Mouse (Mus musculus): ENCODE measurements around the gene Dot1l. TPM values are rescaled to one million over a fixed set of nuclear protein-coding genes. Genes with fewer than 3 reads are reported as not detected.

Gene Dot1l
- polyA plus RNA-seq, 1 experiment from 2014 or later = 17.7 TPM

DNA sequence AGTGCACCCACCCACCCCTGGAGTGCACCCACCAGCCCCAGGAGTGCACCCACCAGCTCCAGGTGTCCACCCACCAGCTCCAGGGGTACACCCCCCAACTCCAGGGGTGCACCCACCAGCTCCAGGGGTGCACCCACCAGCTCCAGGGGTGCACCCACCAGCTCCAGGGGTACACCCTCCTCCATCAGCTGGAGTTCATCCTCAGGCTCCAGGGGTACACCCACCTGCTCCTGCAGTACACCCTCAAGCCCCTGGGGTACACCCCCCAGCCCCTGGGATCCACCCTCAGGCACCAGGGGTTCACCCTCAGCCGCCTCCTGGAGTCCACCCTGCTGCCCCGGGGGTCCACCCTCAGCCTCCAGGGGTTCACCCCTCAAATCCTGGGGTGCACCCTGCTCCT, 49.3 kb downstream of the Dot1l start:
- WGBS = 85% methylated on average over 2 of the region's 2 CpGs
- Histone ChIP-seq H3K4me1 (ENCODE audit: control insufficient read depth, insufficient read depth, low read length) (peaks cover 36% of the 10 kb centered on the region), H3K9ac (ENCODE audit: low read depth, low read length) (no peak overlapping the region), H3K27ac (ENCODE audit: low read length) (no peak overlapping the region), H3K9me3 (replicated peaks; ENCODE audit: control insufficient read depth, low read length, poor library complexity, severe bottlenecking) (no peaks in the 10 kb centered on the region), H3K4me2 (ENCODE audit: low read length) (no peak overlapping the region), H3K36me3 (ENCODE audit: control insufficient read depth, insufficient read depth, low read length) (peaks cover 25% of the 10 kb centered on the region), H3K27me3 (ENCODE audit: control insufficient read depth, insufficient read depth, low read depth, low read length) (peaks cover 8% of the 10 kb centered on the region), H3K4me3 (ENCODE audit: low read depth, low read length) (no peak overlapping the region)
- no peak for ATAC-seq

DNA sequence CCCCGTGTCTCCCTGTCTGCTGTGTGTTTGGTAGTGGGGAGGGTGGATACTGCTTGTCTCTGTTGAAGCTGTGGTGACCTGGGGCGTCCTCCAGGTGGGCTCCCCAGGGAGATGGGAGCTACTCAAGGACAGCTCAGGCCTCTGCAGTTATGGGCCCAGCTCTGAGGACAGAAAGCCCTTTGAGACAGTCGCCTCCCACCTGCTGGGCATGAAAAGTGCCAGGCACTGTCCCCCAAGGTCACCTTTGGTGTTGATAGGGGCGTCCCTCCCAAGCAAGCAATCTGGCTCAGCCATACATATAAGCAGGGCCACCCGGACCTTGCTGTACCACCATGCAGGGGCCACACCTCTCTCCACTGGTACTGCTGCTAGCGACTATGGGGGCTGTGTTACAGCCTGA, 49.9 kb downstream of the Dot1l start, which contains the start of gene Amh:
TSS of gene Amh (plus strand) at position 328 of the 400 bp plus-strand sequence.
- Histone ChIP-seq H3K27me3 (ENCODE audit: control insufficient read depth, insufficient read depth, low read depth, low read length) (peaks cover 14% of the 10 kb centered on the region), H3K9ac (ENCODE audit: low read depth, low read length) (no peak within 1 kb of the TSS), H3K27ac (ENCODE audit: low read length) (no peak within 1 kb of the TSS), H3K4me1 (ENCODE audit: control insufficient read depth, insufficient read depth, low read length) (peaks cover 31% of the 10 kb centered on the region), H3K4me3 (ENCODE audit: low read depth, low read length) (no peak within 1 kb of the TSS), H3K36me3 (ENCODE audit: control insufficient read depth, insufficient read depth, low read length) (peaks cover 25% of the 10 kb centered on the region), H3K9me3 (replicated peaks; ENCODE audit: control insufficient read depth, low read length, poor library complexity, severe bottlenecking) (no peaks in the 10 kb centered on the region), H3K4me2 (ENCODE audit: low read length) (no peak within 1 kb of the TSS)
- ATAC-seq = no peak
- 62% methylated on average over 6 of the region's 6 CpGs for WGBS

DNA sequence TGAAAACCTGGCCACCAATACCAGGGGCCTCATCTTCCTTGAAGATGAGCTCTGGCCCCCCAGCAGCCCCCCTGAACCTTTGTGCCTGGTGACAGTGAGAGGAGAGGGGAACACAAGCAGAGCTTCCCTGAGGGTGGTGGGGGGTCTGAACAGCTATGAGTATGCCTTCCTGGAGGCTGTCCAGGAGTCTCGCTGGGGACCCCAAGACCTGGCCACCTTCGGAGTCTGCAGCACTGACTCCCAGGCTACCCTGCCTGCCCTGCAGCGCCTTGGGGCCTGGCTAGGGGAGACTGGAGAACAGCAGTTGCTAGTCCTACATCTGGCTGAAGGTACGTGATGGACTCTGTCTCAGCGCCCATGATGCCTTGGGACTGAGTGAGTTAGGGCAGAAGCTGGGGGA, 50.3 kb downstream of the Dot1l start:
- no peak for ATAC-seq
- Histone ChIP-seq H3K9ac (ENCODE audit: low read depth, low read length) (no peak overlapping the region), H3K27ac (ENCODE audit: low read length) (no peak overlapping the region), H3K4me3 (ENCODE audit: low read depth, low read length) (no peak overlapping the region), H3K9me3 (replicated peaks; ENCODE audit: control insufficient read depth, low read length, poor library complexity, severe bottlenecking) (no peaks in the 10 kb centered on the region), H3K27me3 (ENCODE audit: control insufficient read depth, insufficient read depth, low read depth, low read length) (peaks cover 17% of the 10 kb centered on the region), H3K4me1 (ENCODE audit: control insufficient read depth, insufficient read depth, low read length) (peaks cover 27% of the 10 kb centered on the region), H3K4me2 (ENCODE audit: low read length) (no peak overlapping the region), H3K36me3 (ENCODE audit: control insufficient read depth, insufficient read depth, low read length) (peaks cover 25% of the 10 kb centered on the region)
- WGBS = 71% methylated on average over 5 of the region's 5 CpGs

DNA sequence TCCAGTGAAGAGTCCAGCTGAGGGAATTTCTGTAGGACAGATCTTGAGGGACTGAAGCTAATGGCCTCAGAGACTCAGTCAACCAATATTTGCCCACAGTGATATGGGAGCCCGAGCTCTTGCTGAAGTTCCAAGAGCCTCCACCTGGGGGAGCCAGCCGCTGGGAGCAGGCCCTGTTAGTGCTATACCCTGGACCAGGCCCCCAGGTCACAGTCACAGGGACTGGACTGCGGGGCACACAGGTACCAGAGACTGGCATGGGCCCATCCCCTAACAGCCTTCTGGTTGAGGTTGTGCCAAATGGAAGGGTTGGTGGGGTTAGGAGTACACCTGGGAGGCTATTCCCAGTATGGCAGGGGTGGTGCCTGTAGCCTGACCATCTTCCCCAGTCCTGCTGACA, 50.9 kb downstream of the Dot1l start:
- no peak overlapping the region for H3K4me3 ChIP-seq (ENCODE audit: low read depth, low read length)
- H3K9ac ChIP-seq (ENCODE audit: low read depth, low read length) = peak overlapping the region; percentile 85; the same call in 1 of the 2 replicates
- no peaks in the 10 kb centered on the region for H3K9me3 ChIP-seq (replicated peaks; ENCODE audit: control insufficient read depth, low read length, poor library complexity, severe bottlenecking)
- no peak overlapping the region for H3K4me2 ChIP-seq (ENCODE audit: low read length)
- H3K36me3 ChIP-seq (ENCODE audit: control insufficient read depth, insufficient read depth, low read length) = peaks cover 25% of the 10 kb centered on the region
- H3K27me3 ChIP-seq (ENCODE audit: control insufficient read depth, insufficient read depth, low read depth, low read length) = peaks cover 17% of the 10 kb centered on the region
- 5% methylated on average over 3 of the region's 3 CpGs for WGBS
- ATAC-seq = peak; percentile 32
- H3K4me1 ChIP-seq (ENCODE audit: control insufficient read depth, insufficient read depth, low read length) = peaks cover 27% of the 10 kb centered on the region
- no peak overlapping the region for H3K27ac ChIP-seq (ENCODE audit: low read length)

DNA sequence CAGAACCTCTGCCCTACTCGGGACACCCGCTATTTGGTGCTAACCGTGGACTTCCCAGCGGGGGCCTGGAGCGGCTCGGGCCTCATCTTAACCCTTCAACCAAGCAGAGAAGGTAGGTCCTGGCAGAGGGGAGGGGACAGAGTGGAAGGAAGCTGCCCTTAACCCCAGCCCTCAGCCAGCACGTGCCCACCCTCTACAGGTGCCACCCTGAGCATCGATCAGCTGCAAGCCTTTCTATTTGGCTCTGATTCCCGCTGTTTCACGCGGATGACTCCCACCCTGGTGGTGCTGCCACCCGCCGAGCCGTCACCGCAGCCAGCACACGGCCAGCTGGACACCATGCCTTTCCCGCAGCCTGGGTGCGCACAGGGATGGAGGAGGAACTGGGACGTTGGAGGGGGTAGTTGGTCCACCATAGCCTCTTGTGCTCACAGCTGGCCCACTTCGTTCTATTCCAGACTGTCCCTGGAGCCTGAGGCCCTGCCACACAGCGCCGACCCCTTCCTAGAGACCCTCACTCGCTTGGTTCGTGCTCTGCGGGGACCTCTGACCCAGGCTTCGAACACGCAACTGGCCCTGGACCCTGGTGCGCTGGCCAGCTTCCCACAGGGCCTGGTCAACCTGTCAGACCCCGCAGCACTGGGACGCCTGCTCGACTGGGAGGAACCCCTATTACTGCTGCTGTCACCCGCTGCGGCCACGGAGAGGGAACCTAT, 51.5 kb downstream of the Dot1l start:
- H3K9ac ChIP-seq (ENCODE audit: low read depth, low read length) = peak overlapping the region; percentile 85
- H3K4me2 ChIP-seq (ENCODE audit: low read length) = peak overlapping the region; percentile 97
- H3K9me3 ChIP-seq (replicated peaks; ENCODE audit: control insufficient read depth, low read length, poor library complexity, severe bottlenecking) = no peaks in the 10 kb centered on the region
- ATAC-seq = peak; percentile 34
- H3K4me3 ChIP-seq (ENCODE audit: low read depth, low read length) = peak overlapping the region; percentile 52
- H3K27ac ChIP-seq (ENCODE audit: low read length) = peak overlapping the region; percentile 85
- peaks cover 17% of the 10 kb centered on the region for H3K27me3 ChIP-seq (ENCODE audit: control insufficient read depth, insufficient read depth, low read depth, low read length)
- H3K4me1 ChIP-seq (ENCODE audit: control insufficient read depth, insufficient read depth, low read length) = peaks cover 27% of the 10 kb centered on the region
- peaks cover 25% of the 10 kb centered on the region for H3K36me3 ChIP-seq (ENCODE audit: control insufficient read depth, insufficient read depth, low read length)
- WGBS = 38% methylated on average over 34 of the region's 34 CpGs

DNA sequence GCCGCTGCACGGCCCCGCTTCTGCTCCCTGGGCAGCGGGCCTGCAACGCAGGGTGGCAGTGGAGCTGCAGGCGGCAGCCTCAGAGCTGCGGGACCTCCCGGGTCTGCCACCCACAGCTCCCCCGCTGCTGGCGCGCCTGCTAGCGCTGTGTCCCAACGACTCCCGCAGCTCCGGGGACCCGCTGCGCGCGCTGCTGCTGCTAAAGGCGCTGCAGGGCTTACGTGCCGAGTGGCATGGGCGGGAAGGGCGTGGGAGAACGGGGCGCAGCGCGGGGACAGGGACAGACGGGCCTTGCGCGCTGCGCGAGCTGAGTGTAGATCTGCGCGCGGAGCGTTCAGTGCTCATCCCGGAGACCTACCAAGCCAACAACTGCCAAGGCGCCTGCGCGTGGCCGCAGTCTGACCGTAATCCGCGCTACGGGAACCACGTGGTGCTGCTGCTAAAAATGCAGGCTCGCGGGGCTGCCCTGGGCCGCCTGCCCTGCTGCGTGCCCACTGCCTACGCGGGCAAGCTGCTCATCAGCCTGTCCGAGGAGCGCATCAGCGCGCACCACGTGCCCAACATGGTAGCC, 52.1 kb downstream of the Dot1l start:
- ATAC-seq = peak; percentile 87
- H3K9me3 ChIP-seq (replicated peaks; ENCODE audit: control insufficient read depth, low read length, poor library complexity, severe bottlenecking) = no peaks in the 10 kb centered on the region
- H3K27me3 ChIP-seq (ENCODE audit: control insufficient read depth, insufficient read depth, low read depth, low read length) = peaks cover 17% of the 10 kb centered on the region
- peak overlapping the region; percentile 85 for H3K9ac ChIP-seq (ENCODE audit: low read depth, low read length)
- WGBS = under 1% methylated on average over 58 of the region's 58 CpGs
- peak overlapping the region; percentile 97 for H3K4me2 ChIP-seq (ENCODE audit: low read length)
- peaks cover 25% of the 10 kb centered on the region for H3K36me3 ChIP-seq (ENCODE audit: control insufficient read depth, insufficient read depth, low read length)
- peak overlapping the region; percentile 85 for H3K27ac ChIP-seq (ENCODE audit: low read length)
- H3K4me1 ChIP-seq (ENCODE audit: control insufficient read depth, insufficient read depth, low read length) = peaks cover 27% of the 10 kb centered on the region
- peak overlapping the region; percentile 52 for H3K4me3 ChIP-seq (ENCODE audit: low read depth, low read length)

DNA sequence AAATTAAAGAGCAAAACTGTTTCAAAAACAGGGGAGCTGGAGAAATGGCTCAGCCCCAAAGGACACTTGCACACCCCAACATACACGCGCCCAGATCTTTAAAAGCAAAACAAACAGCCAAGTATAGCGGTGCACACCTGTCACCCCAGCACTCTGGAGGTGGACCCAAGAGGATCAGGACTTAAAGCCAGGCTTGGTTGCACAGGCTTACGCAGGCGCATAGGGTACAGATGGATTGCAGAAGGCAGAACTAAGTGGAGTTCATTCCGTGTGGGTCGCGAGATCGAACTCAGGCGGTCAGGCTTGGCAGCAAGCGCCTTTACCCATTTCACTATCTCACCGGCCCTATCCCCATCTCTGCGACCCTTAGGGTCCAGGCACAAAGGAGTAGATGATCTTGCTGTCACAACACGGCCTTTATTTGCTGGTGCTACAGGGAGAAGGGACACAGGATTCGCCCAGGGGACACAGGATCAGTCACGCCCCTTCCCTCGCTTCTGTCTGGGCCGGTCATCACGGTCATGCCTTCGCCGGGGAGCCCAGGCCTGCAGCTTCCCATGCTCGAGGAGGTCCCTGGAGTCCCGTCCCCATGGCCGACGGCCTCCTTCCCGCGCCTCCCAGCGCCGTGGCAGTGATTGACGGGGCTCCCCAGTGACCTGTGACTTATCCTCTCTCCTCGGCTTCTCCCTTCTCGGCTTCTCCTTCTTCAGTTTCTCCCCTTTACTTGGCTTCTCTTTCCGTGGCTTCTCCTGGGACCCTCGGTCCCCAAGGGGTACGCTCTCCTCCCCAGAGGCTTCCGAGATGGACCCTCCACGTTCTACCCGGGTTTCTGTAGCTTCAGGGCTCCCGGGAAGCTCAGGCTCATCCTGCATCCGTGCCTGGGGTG, 53.3 kb downstream of the Dot1l start:
- peak overlapping the region; percentile 85 for H3K9ac ChIP-seq (ENCODE audit: low read depth, low read length)
- no peak for ATAC-seq
- no peak overlapping the region for H3K27ac ChIP-seq (ENCODE audit: low read length)
- H3K4me1 ChIP-seq (ENCODE audit: control insufficient read depth, insufficient read depth, low read length) = peaks cover 27% of the 10 kb centered on the region
- H3K9me3 ChIP-seq (replicated peaks; ENCODE audit: control insufficient read depth, low read length, poor library complexity, severe bottlenecking) = no peaks in the 10 kb centered on the region
- peak overlapping the region; percentile 97 for H3K4me2 ChIP-seq (ENCODE audit: low read length)
- WGBS = 14% methylated on average over 40 of the region's 40 CpGs
- H3K36me3 ChIP-seq (ENCODE audit: control insufficient read depth, insufficient read depth, low read length) = peaks cover 13% of the 10 kb centered on the region; the same call in 1 of the 2 replicates
- H3K27me3 ChIP-seq (ENCODE audit: control insufficient read depth, insufficient read depth, low read depth, low read length) = peaks cover 18% of the 10 kb centered on the region
- peak overlapping the region; percentile 9; the same call in 1 of the 2 replicates for H3K4me3 ChIP-seq (ENCODE audit: low read depth, low read length)

DNA sequence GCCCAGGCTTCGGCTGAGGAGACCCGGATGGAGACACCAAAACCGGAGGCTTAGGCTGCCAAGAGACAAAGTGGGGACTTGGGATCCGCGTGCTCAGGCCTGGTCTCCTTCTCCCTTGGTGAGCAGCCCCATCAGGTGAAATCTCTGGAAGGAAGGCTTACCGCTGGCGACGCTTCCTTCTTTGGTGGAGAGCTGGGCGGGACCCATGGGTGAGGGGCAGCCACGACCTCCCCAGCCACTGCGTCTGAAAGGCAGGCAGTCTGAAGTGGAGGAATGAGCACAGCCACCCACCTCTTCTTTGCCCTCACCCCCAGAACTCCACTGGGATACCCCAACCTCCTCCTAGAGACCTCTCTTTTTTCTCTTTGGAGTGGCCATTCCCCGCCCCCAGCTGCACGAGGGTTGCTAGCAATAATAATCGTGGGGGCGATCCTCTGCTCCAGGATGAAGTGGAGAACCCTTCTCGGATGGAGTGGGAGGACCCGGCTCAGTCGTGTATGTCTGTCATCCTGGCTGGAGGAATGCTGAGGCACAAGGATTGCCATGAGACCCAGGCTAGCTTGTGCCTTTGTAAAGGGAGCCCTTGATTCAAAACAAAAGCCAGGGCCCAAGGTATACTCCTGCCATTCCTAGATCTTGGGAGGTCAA, 54.1 kb downstream of the Dot1l start:
- WGBS = 8% methylated on average over 18 of the region's 18 CpGs
- peak overlapping the region; percentile 39 for H3K9ac ChIP-seq (ENCODE audit: low read depth, low read length)
- peaks cover 27% of the 10 kb centered on the region for H3K4me1 ChIP-seq (ENCODE audit: control insufficient read depth, insufficient read depth, low read length)
- H3K27me3 ChIP-seq (ENCODE audit: control insufficient read depth, insufficient read depth, low read depth, low read length) = peaks cover 19% of the 10 kb centered on the region
- H3K9me3 ChIP-seq (replicated peaks; ENCODE audit: control insufficient read depth, low read length, poor library complexity, severe bottlenecking) = no peaks in the 10 kb centered on the region
- no peak overlapping the region for H3K27ac ChIP-seq (ENCODE audit: low read length)
- peaks cover 5% of the 10 kb centered on the region; the same call in 1 of the 2 replicates for H3K36me3 ChIP-seq (ENCODE audit: control insufficient read depth, insufficient read depth, low read length)
- ATAC-seq = no peak
- peak overlapping the region; percentile 37 for H3K4me2 ChIP-seq (ENCODE audit: low read length)
- H3K4me3 ChIP-seq (ENCODE audit: low read depth, low read length) = peak overlapping the region; percentile 9; the same call in 1 of the 2 replicates
